Mouse (Mus musculus) neural tube, embryonic 14.5 days (tissue): ENCODE data around the gene Rabep1. TPM values are rescaled to one million over a fixed set of nuclear protein-coding genes. Genes with fewer than 3 reads are reported as not detected.

ENCODE experiments used
- ATAC-seq: fragments of 200-750 bp; cut with Nextera tagmentation; 2 replicates; pipeline ENCODE4 v1.8.0; 2017; ENCODE audit warnings: low read depth, mild to moderate bottlenecking, moderate TSS enrichment, moderate library complexity
- H3K27ac ChIP-seq: fragments of 300-500 bp; sonication (generic); 2 replicates; pipeline ENCODE4 v1.5.1; 2014; ENCODE audit warnings: low read depth, mild to moderate bottlenecking, control low read depth, low read length, moderate library complexity, mixed read lengths
- H3K27me3 ChIP-seq: fragments of 300-500 bp; sonication (generic); 2 replicates; pipeline ENCODE4 v1.6.1; 2014; ENCODE audit warnings: low read length; ENCODE audit not compliant: control insufficient read depth, insufficient read depth
- H3K36me3 ChIP-seq: fragments of 300-500 bp; sonication (generic); 2 replicates; pipeline ENCODE4 v1.6.1; 2014; ENCODE audit warnings: low read length, mixed read lengths; ENCODE audit not compliant: control insufficient read depth, insufficient read depth
- H3K4me1 ChIP-seq: fragments of 300-500 bp; sonication (generic); 2 replicates; pipeline ENCODE4 v1.6.1; 2014; ENCODE audit warnings: low read length; ENCODE audit not compliant: control insufficient read depth, insufficient read depth
- H3K4me2 ChIP-seq: fragments of 300-500 bp; sonication (generic); 2 replicates; pipeline ENCODE4 v1.6.1; 2014; ENCODE audit warnings: mild to moderate bottlenecking, low read depth, low read length, control low read depth
- H3K4me3 ChIP-seq: fragments of 300-500 bp; sonication (generic); 2 replicates; pipeline ENCODE4 v1.5.1; 2014; ENCODE audit warnings: low read depth, low read length, control low read depth, mixed read lengths
- H3K9ac ChIP-seq: fragments of 300-500 bp; sonication (generic); replicated peaks from 2 replicates; pipeline ENCODE4 v1.6.1; 2014; ENCODE audit warnings: low read depth, mild to moderate bottlenecking, control low read depth, low read length, mixed read lengths
- H3K9me3 ChIP-seq: fragments of 300-500 bp; sonication (generic); 2 replicates; pipeline ENCODE4 v1.6.1; 2016; ENCODE audit warnings: low read length; ENCODE audit not compliant: control insufficient read depth
- WGBS: fragments of 180-500 bp; shearing (Covaris S2); extraction: QIAGEN DNeasy Blood & Tissue Kit; methylation state at CpG from one replicate; pipeline ENCODE4 v1.1.7; 2014; 5-methylcytosine and 5-hydroxymethylcytosine counted together
- polyA plus RNA-seq: library from polyadenylated mRNA; unstranded; fragments of >200 nt; fragmentation: Nextera tagmentation; extraction: Ambion mirVana; gene quantifications from 2 replicates; pipeline ENCODE4 v1.2.1, GENCODE M21; 2014

Rabep1 gene
- polyA plus RNA-seq, 1 experiment from 2014 or later = 80.7 TPM

DNA sequence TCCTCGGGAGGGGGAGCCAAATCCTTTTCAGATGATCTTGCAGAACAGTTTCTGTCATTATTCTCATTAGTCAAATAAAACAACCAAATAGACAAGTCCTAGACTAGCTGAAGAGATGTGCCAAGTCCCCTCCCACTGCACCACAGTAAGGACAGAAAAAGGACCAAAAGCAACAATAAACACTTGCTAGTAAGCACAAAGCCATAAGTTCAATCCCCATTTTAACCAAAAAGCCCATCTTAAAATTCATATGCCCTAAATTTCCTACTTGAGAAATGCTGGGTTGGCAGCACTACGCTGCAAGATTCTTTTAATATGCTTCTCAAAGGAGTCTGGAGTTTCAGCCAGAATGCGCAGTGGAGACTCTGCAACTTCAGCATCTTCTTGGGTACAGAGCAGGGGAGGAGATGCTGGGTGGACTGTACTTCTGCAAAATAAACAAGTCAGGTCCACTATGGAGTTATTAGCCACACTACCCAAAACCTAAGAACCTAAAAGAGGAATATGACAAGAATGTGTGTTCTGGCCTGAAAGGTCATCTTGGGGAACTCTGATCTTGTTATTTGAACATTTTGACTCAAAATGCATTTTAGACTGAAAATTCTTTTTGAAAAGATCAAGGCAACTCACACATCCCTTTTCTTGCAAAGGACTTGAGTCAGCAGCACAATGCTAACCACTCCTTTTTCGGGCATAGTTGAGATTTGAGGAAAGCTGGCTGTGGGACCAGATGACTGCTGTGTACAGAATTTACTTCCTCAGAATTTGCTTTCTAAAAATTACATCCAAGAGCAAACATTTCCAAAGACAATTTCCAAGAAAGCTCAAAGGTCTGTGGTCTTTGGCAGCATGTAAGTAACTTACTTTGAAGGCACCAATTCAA lies 100.6 kb downstream of the Rabep1 start:
- ATAC-seq = no peak
- H3K4me3 ChIP-seq = no peak overlapping the region
- no peaks in the 10 kb centered on the region for H3K4me1 ChIP-seq
- no peak overlapping the region for H3K4me2 ChIP-seq
- H3K9me3 ChIP-seq = no peaks in the 10 kb centered on the region
- 94% methylated on average over 4 of the region's 4 CpGs for WGBS
- H3K27ac ChIP-seq = no peak overlapping the region
- no peak overlapping the region for H3K9ac ChIP-seq
- H3K36me3 ChIP-seq = peaks cover 76% of the 10 kb centered on the region
- H3K27me3 ChIP-seq = no peaks in the 10 kb centered on the region

DNA sequence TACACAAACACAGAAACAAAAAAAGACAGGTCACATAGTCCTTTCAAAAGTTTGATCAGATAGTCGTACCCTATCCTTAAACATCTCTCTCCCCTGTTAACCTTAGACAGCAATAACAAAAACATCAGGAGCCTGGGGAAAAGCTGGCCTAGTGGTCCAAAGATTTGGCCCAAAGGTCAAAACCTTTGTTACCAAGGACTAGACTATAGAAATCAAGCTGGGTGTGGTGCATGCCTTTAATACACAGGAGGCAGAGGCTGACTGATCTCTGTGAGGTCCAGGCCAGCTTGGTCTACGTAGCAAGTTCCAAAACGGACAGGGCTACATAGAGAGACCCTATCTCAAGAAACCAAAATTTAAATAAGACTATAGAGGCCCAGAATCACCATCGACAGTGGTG lies 110.1 kb downstream of the Rabep1 start:
- Histone ChIP-seq H3K4me2 (no peak overlapping the region), H3K9me3 (no peaks in the 10 kb centered on the region), H3K36me3 (peaks cover 75% of the 10 kb centered on the region), H3K4me3 (no peak overlapping the region), H3K9ac (no peak overlapping the region), H3K4me1 (no peaks in the 10 kb centered on the region), H3K27me3 (no peaks in the 10 kb centered on the region), H3K27ac (no peak overlapping the region)
- no peak for ATAC-seq
- WGBS = 96% methylated on average over 4 of the region's 4 CpGs

DNA sequence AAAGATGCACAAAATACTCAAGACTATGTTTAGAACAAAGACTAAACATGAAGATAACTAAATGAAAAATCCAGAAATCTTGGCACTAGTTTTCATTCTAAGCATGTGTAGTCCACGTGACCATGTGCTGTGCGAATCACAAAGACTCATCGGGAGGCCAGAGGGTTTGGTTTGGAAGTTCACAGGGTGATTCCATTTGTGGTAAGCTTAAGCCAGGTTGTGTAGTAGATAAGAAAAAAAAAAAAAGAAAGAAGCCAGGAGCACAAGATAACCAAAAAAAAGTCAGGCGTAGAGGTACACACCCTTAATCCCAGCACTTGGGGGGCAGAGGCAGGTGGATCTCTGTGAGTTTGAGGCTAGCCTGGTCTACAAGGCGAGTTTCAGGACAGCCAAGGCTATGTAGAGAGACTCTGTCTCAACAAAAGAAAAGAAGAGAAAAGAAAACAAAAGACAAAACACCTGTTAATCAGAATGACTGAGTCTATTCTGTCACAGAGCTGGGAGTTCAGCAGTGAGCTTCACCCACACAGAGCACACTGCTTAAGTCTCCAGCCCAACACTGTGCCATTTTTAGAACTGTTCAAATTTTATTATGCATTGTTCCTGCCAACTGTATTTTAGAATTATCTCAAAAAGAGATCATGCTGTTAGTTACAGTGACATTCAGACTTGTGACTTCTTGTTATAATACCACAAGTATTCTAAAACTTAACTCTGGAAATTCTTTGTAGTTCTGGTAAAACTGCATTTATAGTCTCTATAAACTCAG lies 116.4 kb downstream of the Rabep1 start:
- Histone ChIP-seq H3K9me3 (no peaks in the 10 kb centered on the region), H3K4me3 (no peak overlapping the region), H3K4me2 (no peak overlapping the region), H3K4me1 (no peaks in the 10 kb centered on the region), H3K9ac (no peak overlapping the region), H3K27me3 (no peaks in the 10 kb centered on the region), H3K27ac (no peak overlapping the region), H3K36me3 (peaks cover 69% of the 10 kb centered on the region)
- ATAC-seq = no peak
- 94% methylated on average over 5 of the region's 5 CpGs for WGBS

DNA sequence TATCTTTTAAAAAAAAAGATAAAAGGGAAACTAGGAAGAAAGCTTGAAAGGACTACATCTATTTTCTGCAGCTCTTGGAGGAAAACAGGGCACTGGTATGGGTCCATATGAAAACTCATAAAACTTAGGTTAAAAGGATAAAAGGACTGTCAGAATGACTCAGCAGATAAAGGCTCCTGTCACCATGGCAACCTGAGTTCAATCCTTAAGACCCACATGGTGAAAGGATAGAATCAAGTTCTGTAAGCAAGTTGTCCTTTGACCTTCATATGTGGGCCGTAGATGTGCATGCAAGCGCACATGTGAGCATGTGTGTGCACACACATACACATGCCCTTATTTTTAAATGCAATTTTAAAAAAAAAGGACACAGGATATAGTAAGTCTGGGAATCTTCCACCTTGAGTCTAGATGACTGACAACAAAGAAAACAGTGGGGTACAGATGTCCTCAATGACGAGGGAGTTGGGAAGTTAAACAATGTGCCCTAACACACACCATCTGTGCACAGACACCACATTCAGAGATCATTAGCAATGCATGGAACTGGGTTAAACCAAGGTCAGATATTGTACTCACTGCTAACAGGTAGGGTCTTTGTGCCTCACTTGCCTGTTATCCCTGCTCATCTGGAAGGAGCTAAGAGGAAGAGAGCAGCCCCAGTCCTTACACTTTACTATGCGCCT lies 119.8 kb downstream of the Rabep1 start:
- Histone ChIP-seq H3K4me3 (no peak overlapping the region), H3K4me2 (no peak overlapping the region), H3K27ac (no peak overlapping the region), H3K9me3 (no peaks in the 10 kb centered on the region), H3K4me1 (peaks cover 15% of the 10 kb centered on the region; the same call in 1 of the 2 replicates), H3K9ac (no peak overlapping the region), H3K27me3 (no peaks in the 10 kb centered on the region), H3K36me3 (peaks cover 45% of the 10 kb centered on the region)
- 72% methylated on average over 4 of the region's 4 CpGs for WGBS
- no peak for ATAC-seq

DNA sequence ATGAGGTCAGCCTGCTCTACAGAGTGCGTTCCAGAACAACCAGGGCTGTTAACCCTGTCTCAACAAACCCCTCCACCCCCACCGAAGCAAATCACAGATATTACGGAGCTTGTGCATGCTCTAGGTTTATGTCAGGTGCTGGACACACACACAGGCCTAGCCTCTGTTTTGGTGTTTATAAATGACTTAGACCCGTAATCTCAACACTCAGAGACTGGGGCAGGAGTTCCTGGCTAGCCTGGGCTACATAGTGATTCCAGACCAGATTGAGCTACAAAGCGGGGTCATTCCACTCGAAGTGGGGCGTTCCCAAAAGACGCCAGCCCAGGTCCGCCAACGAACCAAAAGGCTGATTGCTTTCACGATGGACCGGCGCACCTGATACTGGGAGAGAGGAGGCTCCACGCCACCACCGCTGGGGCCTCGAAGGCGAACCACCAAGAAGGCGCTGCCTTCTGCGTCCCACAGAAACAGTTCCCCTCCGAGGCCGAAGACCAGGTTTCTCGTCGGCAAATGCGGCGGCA lies 124.8 kb downstream of the Rabep1 start:
- Histone ChIP-seq H3K27ac (peak overlapping the region; percentile 85), H3K4me2 (peak overlapping the region; percentile 90), H3K9ac (peak overlapping the region; percentile 88), H3K9me3 (no peaks in the 10 kb centered on the region), H3K4me1 (peaks cover 15% of the 10 kb centered on the region; the same call in 1 of the 2 replicates), H3K27me3 (no peaks in the 10 kb centered on the region), H3K4me3 (peak overlapping the region; percentile 89), H3K36me3 (peaks cover 32% of the 10 kb centered on the region)
- peak; percentile 25; the same call in 1 of the 2 replicates for ATAC-seq
- WGBS = under 1% methylated on average over 25 of the region's 25 CpGs

DNA sequence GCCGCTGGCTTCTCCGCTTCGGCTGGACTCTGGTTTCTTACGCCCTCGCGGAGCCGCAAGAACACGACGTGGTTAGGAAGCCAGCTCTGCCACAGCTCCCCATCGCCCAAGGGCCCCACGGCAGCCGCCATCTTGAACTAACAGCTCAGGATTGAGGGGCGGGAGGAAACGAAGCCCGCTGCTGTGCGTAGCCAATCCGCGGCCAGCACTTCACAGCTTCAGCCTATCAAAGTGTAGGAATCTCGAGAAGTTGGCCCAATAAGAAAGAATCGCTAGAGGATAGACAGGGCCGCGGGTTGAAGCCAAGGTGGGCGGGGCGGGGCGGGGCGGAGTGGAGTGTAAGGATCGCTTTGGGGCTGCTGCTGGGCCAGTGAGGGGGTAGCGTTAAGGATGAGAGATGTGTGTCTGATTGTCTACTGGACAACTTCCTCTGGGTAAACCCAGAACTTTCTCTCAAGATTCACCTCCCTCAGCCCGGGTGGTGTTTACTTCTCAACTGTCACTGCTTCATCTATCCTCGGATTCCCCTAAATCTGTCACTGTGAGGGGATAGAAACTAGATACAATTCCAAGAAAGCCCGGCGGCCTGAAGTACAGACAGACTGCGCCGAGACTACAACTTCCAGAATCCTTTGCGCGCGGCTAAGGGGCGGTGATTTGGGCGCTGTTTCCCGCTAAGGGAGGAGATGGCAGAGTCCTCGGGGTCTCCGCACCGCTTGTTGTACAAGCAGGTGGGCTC lies 125.4 kb downstream of the Rabep1 start, which contains the start of the genes Nup88 and Rpain:
TSS of gene Nup88 (minus strand) at position 153 of the 739 bp plus-strand sequence.
TSS of gene Rpain (plus strand) at position 393 of the 739 bp plus-strand sequence.
- peak within 1 kb of the TSS; percentile 90 for H3K4me2 ChIP-seq
- H3K4me1 ChIP-seq = peaks cover 15% of the 10 kb centered on the region; the same call in 1 of the 2 replicates
- peak within 1 kb of the TSS; percentile 89 for H3K4me3 ChIP-seq
- H3K9me3 ChIP-seq = no peaks in the 10 kb centered on the region
- H3K9ac ChIP-seq = peak within 1 kb of the TSS; percentile 88
- no peaks in the 10 kb centered on the region for H3K27me3 ChIP-seq
- peaks cover 29% of the 10 kb centered on the region for H3K36me3 ChIP-seq
- under 1% methylated on average over 43 of the region's 43 CpGs for WGBS
- ATAC-seq = peak; percentile 98
- H3K27ac ChIP-seq = peak within 1 kb of the TSS; percentile 85

DNA sequence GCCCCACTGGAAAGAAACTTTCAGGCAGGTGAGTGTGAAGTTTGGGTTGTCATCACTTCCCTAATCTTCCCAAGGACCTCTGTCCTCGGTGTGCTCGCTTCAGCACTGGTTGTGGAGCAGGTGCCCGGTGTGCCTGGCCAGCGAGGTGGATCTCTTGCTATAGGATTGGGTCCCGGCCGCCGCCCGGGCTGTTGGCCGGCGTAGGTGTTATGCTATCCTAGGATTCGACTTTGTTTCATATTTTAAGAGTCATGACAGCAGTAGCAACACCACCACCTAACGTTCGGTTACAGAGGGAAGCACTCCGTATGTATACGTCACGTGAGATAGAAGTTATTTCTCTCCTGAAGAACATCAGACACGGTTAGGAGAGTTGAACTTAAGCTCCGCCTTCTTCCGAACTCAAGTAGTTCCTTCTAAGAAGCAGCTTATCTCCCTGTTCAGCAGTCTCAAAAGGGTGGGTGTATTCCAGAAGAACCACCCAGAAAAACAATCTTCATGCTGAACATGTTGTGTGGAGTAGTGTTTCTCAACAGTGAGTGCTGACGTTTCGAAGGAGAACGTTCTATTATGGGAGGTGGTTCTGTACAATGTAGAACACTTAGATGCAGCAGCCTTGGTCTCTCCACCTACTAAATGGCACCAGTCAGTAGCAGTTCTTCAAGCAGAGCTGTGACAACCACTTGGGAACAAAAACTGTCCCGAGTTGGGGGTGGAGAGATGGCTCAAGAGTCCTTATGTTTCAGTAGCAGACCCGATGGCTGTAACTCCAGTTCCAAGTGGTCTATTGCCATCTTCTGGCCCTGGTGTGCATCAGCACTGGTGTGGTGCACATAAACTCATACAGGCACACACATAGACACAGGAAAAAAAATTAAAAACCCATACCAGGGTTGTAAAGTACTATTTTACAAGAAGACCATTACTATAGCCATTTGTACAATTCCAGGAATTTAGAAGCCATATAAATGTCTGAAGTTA lies 126.3 kb downstream of the Rabep1 start:
- H3K36me3 ChIP-seq = peaks cover 21% of the 10 kb centered on the region
- H3K9ac ChIP-seq = peak overlapping the region; percentile 50
- H3K27me3 ChIP-seq = no peaks in the 10 kb centered on the region
- H3K4me2 ChIP-seq = peak overlapping the region; percentile 63
- H3K4me3 ChIP-seq = peak overlapping the region; percentile 89
- H3K9me3 ChIP-seq = no peaks in the 10 kb centered on the region
- ATAC-seq = peak; percentile 22
- 18% methylated on average over 24 of the region's 24 CpGs for WGBS
- H3K27ac ChIP-seq = peak overlapping the region; percentile 55; the same call in 1 of the 2 replicates
- peaks cover 15% of the 10 kb centered on the region; the same call in 1 of the 2 replicates for H3K4me1 ChIP-seq
